Mouse (Mus musculus) cerebellum, adult 2 months (tissue): ENCODE data around the gene Zfp661. TPM values are rescaled to one million over a fixed set of nuclear protein-coding genes. Genes with fewer than 3 reads are reported as not detected.
"Not testable (repeated sequence)": the region's sequence is repeated elsewhere in the genome, so short reads cannot be mapped to it uniquely, and the experiment has no call there.

Experiments used
- DNase-seq, 2 experiments: peaks; one replicate each; pipeline ENCODE4 v3.0.0; 2021
- H3K27ac ChIP-seq: fragments of 200-500 bp; 2 replicates; pipeline ENCODE4 v1.5.1; 2012; ENCODE audit warnings: low read length, control low read depth, inconsistent platforms; ENCODE audit not compliant: insufficient read depth
- H3K27me3 ChIP-seq: fragments of 200-500 bp; 2 replicates; pipeline ENCODE4 v1.6.1; 2012; ENCODE audit warnings: inconsistent platforms, mild to moderate bottlenecking, low read length, moderate library complexity; ENCODE audit not compliant: control insufficient read depth, insufficient read depth
- H3K4me1 ChIP-seq: fragments of 200-500 bp; 2 replicates; pipeline ENCODE4 v1.6.1; 2011; ENCODE audit warnings: low read length; ENCODE audit not compliant: control insufficient read depth, insufficient read depth
- H3K4me3 ChIP-seq: fragments of 200-500 bp; replicated peaks from 2 replicates; pipeline ENCODE3; 2011; ENCODE audit warnings: mild to moderate bottlenecking, low read depth, low read length, control low read depth; ENCODE audit not compliant: insufficient read depth
- CTCF ChIP-seq: fragments of 200-500 bp; IDR thresholded peaks from 2 replicates; pipeline ENCODE4 v1.5.1; 2011; ENCODE audit warnings: low read depth, mild to moderate bottlenecking, control low read depth, low read length, moderate library complexity, borderline replicate concordance; ENCODE audit not compliant: insufficient read depth
- POLR2A ChIP-seq: fragments of 200-500 bp; IDR thresholded peaks from 2 replicates; pipeline ENCODE4 v1.6.1; 2011; ENCODE audit warnings: low read length, control low read depth, borderline replicate concordance; ENCODE audit not compliant: insufficient read depth
- WGBS: fragments of 180-500 bp; shearing (Covaris S2); methylation state at CpG from one replicate; pipeline ENCODE4 v1.1.7; 2018; 5-methylcytosine and 5-hydroxymethylcytosine counted together
- polyA plus RNA-seq: library from polyadenylated mRNA; depleted of rRNA; stranded (reverse); fragments of >200 nt; gene quantifications from 2 replicates; pipeline ENCODE4 v1.2.3, GENCODE M21; 2012

Gene Zfp661
- polyA plus RNA-seq, 1 experiment, result 6.1 TPM

GRCm38 (mm10) chr2:127622065-127622464 is 35.2 kb upstream of the Zfp661 start:
- WGBS, result 34% methylated on average over 3 of the region's 3 CpGs
- TF ChIP-seq POLR2A (no peak), CTCF (no peak)
- H3K4me3 ChIP-seq, result no peak overlapping the region
- H3K27me3 ChIP-seq, result no peaks in the 10 kb centered on the region
- H3K4me1 ChIP-seq, result no peaks in the 10 kb centered on the region
- no peak for DNase-seq
- no peak overlapping the region for H3K27ac ChIP-seq

GRCm38 (mm10) chr2:127619311-127619710 is 32.4 kb upstream of the Zfp661 start:
- no peak overlapping the region for H3K4me3 ChIP-seq
- no peaks in the 10 kb centered on the region for H3K27me3 ChIP-seq
- no peak for TF ChIP-seq CTCF
- no peak for TF ChIP-seq POLR2A
- H3K27ac ChIP-seq, result no peak overlapping the region
- no peaks in the 10 kb centered on the region for H3K4me1 ChIP-seq
- 74% methylated on average over 3 of the region's 3 CpGs for WGBS
- DNase-seq, result no peak

GRCm38 (mm10) chr2:127612288-127612687 is 25.4 kb upstream of the Zfp661 start:
- Histone ChIP-seq H3K27me3 (no peaks in the 10 kb centered on the region), H3K4me1 (no peaks in the 10 kb centered on the region), H3K27ac (peak overlapping the region; percentile 34; the same call in 1 of the 2 replicates), H3K4me3 (no peak overlapping the region)
- DNase-seq, result peak in 1 of 2 experiments; percentile 15
- WGBS, result 61% methylated on average over 4 of the region's 4 CpGs
- TF ChIP-seq CTCF, result no peak
- no peak for TF ChIP-seq POLR2A

GRCm38 (mm10) chr2:127611386-127611785 is 24.5 kb upstream of the Zfp661 start:
- H3K27ac ChIP-seq, result no peak overlapping the region
- no peaks in the 10 kb centered on the region for H3K27me3 ChIP-seq
- TF ChIP-seq POLR2A, result no peak
- no peak for TF ChIP-seq CTCF
- no peaks in the 10 kb centered on the region for H3K4me1 ChIP-seq
- H3K4me3 ChIP-seq, result no peak overlapping the region
- no peak for DNase-seq
- 87% methylated on average over 4 of the region's 4 CpGs for WGBS

- WGBS, result 29% methylated on average over 5 of the region's 5 CpGs
- TF ChIP-seq CTCF (no peak), POLR2A (no peak)
- no peaks in the 10 kb centered on the region for H3K27me3 ChIP-seq
- no peak for DNase-seq
- no peak overlapping the region for H3K27ac ChIP-seq
- H3K4me3 ChIP-seq, result no peak overlapping the region
- H3K4me1 ChIP-seq, result no peaks in the 10 kb centered on the region
Measured at GRCm38 (mm10) chr2:127608986-127609385, 22.1 kb upstream of the Zfp661 start.

- TF ChIP-seq POLR2A, result no peak
- TF ChIP-seq CTCF, result peak; percentile 18; the same call in 1 of the 2 replicates
- Histone ChIP-seq H3K27ac (no peak overlapping the region), H3K27me3 (no peaks in the 10 kb centered on the region), H3K4me1 (no peaks in the 10 kb centered on the region), H3K4me3 (no peak overlapping the region)
- DNase-seq, result peak in 1 of 2 experiments; percentile 39
- WGBS, result 37% methylated on average over 3 of the region's 3 CpGs
Measured at GRCm38 (mm10) chr2:127608234-127608633, 21.3 kb upstream of the Zfp661 start.

GRCm38 (mm10) chr2:127605203-127605602 is 18.3 kb upstream of the Zfp661 start:
- Histone ChIP-seq H3K27ac (no peak overlapping the region), H3K27me3 (no peaks in the 10 kb centered on the region), H3K4me3 (no peak overlapping the region), H3K4me1 (no peaks in the 10 kb centered on the region)
- TF ChIP-seq CTCF, result no peak
- DNase-seq, result no peak
- WGBS, result 79% methylated on average over 3 of the region's 3 CpGs

- not testable (repeated sequence) for DNase-seq, H3K4me1 ChIP-seq, H3K27ac ChIP-seq, H3K27me3 ChIP-seq, H3K4me3 ChIP-seq
- WGBS, result 87% methylated on average over 6 of the region's 8 CpGs
Measured at GRCm38 (mm10) chr2:127603383-127603782, 16.5 kb upstream of the Zfp661 start.

GRCm38 (mm10) chr2:127590840-127591239 is 3.9 kb upstream of the Zfp661 start:
- Histone ChIP-seq H3K27ac (no peak overlapping the region), H3K4me3 (no peak overlapping the region), H3K4me1 (peaks cover 3% of the 10 kb centered on the region), H3K27me3 (no peaks in the 10 kb centered on the region)
- DNase-seq, result no peak
- TF ChIP-seq CTCF, result no peak
- TF ChIP-seq POLR2A, result no peak
- WGBS, result 74% methylated on average over 4 of the region's 4 CpGs
